Mouse (Mus musculus) testis, adult 2 months (tissue): Measurements from ENCODE around the gene Lix1.

ENCODE experiments used
- CTCF ChIP-seq: fragments of 200-500 bp; IDR thresholded peaks from 2 replicates; pipeline ENCODE4 v1.5.1; 2012; ENCODE audit warnings: low read depth, mild to moderate bottlenecking, inconsistent platforms, low read length, moderate library complexity; ENCODE audit not compliant: control insufficient read depth, insufficient read depth, insufficient replicate concordance
- POLR2A ChIP-seq: fragments of 200-500 bp; IDR thresholded peaks from 2 replicates; pipeline ENCODE4 v1.6.1; 2012; ENCODE audit warnings: low read depth, mild to moderate bottlenecking, inconsistent platforms, low read length, moderate library complexity; ENCODE audit not compliant: control insufficient read depth

DNA sequence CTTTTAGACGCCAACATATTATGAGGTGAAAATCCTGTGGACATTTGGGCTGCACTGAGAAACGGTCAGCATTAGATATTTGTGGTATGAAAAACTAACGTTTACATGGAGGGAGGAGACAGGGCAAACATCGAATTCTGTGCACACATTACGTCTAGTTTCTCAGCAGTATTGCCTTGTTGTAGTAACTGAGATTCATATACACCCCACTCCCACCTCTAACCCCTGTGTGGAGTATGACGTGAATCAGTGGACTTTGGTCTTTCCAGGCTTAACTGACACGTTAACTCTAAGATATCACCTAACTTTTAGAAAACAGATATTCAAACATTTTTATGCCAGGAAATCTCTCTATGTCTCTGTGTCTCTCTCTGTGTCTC, 89.1 kb downstream of the Lix1 start:
- TF ChIP-seq CTCF (no peak), POLR2A (no peak)
